Mouse (Mus musculus) hindbrain, postnatal 0 days (tissue): ENCODE measurements around the gene Pcnx2. TPM values are rescaled to one million over a fixed set of nuclear protein-coding genes. Genes with fewer than 3 reads are reported as not detected.
A peak's percentile ranks its signal among the peaks of the same experiment; 100 is the strongest.

Experiments
- ATAC-seq: fragments of 200-750 bp; cut with Nextera tagmentation; 2 replicates; pipeline ENCODE4 v1.8.0; 2017; ENCODE audit warnings: mild to moderate bottlenecking, moderate TSS enrichment, moderate library complexity
- DNase-seq: peaks from one replicate; pipeline ENCODE4 v3.0.0-alpha.2; 2015; ENCODE audit warnings: low spot score
- H3K27ac ChIP-seq: fragments of 300-500 bp; sonication (generic); 2 replicates; pipeline ENCODE4 v1.5.1; 2014; ENCODE audit warnings: mild to moderate bottlenecking
- H3K27me3 ChIP-seq: fragments of 300-500 bp; sonication (generic); 2 replicates; pipeline ENCODE4 v1.6.1; 2014; ENCODE audit warnings: low read length, mixed read lengths; ENCODE audit not compliant: insufficient read depth
- H3K36me3 ChIP-seq: fragments of 300-500 bp; sonication (generic); 2 replicates; pipeline ENCODE4 v1.6.1; 2014; ENCODE audit warnings: low read length, mixed read lengths; ENCODE audit not compliant: insufficient read depth
- H3K4me1 ChIP-seq: fragments of 300-500 bp; sonication (generic); 2 replicates; pipeline ENCODE4 v1.6.1; 2014; ENCODE audit warnings: antibody characterized with exemption, low read length, mixed read lengths; ENCODE audit not compliant: insufficient read depth
- H3K4me2 ChIP-seq: fragments of 300-500 bp; sonication (generic); 2 replicates; pipeline ENCODE4 v1.6.1; 2014; ENCODE audit warnings: low read depth, mild to moderate bottlenecking, low read length, moderate library complexity, mixed read lengths
- H3K4me3 ChIP-seq: fragments of 300-500 bp; sonication (generic); 2 replicates; pipeline ENCODE4 v1.5.1; 2014; ENCODE audit warnings: low read length
- H3K9ac ChIP-seq: fragments of 300-500 bp; sonication (generic); replicated peaks from 2 replicates; pipeline ENCODE4 v1.6.1; 2014; ENCODE audit warnings: mild to moderate bottlenecking, low read length, moderate library complexity, mixed read lengths
- H3K9me3 ChIP-seq: fragments of 300-500 bp; sonication (generic); 2 replicates; pipeline ENCODE4 v1.6.1; 2016; ENCODE audit warnings: low read length, mixed read lengths
- CTCF ChIP-seq: IDR thresholded peaks from 2 replicates; pipeline ENCODE4 v1.5.1; 2016; ENCODE audit warnings: antibody characterized with exemption, control low read depth, low read depth
- WGBS: fragments of 180-500 bp; shearing (Covaris S2); extraction: QIAGEN DNeasy Blood & Tissue Kit; methylation state at CpG from one replicate; pipeline ENCODE4 v1.1.7; 2014; 5-methylcytosine and 5-hydroxymethylcytosine counted together
- polyA plus RNA-seq: library from polyadenylated mRNA; unstranded; fragments of >200 nt; fragmentation: Nextera tagmentation; extraction: Ambion mirVana; gene quantifications from 2 replicates; pipeline ENCODE4 v1.2.1, GENCODE M21; 2015
- total RNA-seq: library from RNA; depleted of rRNA; stranded (reverse); fragments of >200 nt; gene quantifications from 2 replicates; pipeline ENCODE4 v1.2.3, GENCODE M21; 2014; rRNA removed

The Pcnx2 gene
- total and polyA plus RNA-seq, 2 experiments from 2014 or later: 3.0 to 11.8 TPM

- H3K4me2 ChIP-seq: no peak overlapping the region
- 86% methylated on average over 5 of the region's 5 CpGs for WGBS
- H3K36me3 ChIP-seq: no peaks in the 10 kb centered on the region
- 0 out of 2 replicates have a peak, but pooled peaks cover under 1% of the 10 kb centered on the region for H3K4me1 ChIP-seq
- no peaks in the 10 kb centered on the region for H3K9me3 ChIP-seq
- no peak overlapping the region for H3K9ac ChIP-seq
- no peak for TF ChIP-seq CTCF
- H3K27me3 ChIP-seq: no peaks in the 10 kb centered on the region
- no peak overlapping the region for H3K4me3 ChIP-seq
- no peak for ATAC-seq
- no peak for DNase-seq
- no peak overlapping the region for H3K27ac ChIP-seq
These were observed 186.6 kb downstream of the Pcnx2 start for GRCm38 (mm10) chr8:125711514-125711913.

GRCm38 (mm10) chr8:125709171-125709570 is 188.9 kb downstream of the Pcnx2 start:
- no peak for ATAC-seq
- Histone ChIP-seq H3K27me3 (no peaks in the 10 kb centered on the region), H3K9me3 (no peaks in the 10 kb centered on the region), H3K9ac (no peak overlapping the region), H3K36me3 (no peaks in the 10 kb centered on the region), H3K4me2 (no peak overlapping the region), H3K27ac (no peak overlapping the region), H3K4me1 (no peaks in the 10 kb centered on the region), H3K4me3 (no peak overlapping the region)
- no peak for TF ChIP-seq CTCF
- no peak for DNase-seq
- 93% methylated on average over 5 of the region's 5 CpGs for WGBS

DNA sequence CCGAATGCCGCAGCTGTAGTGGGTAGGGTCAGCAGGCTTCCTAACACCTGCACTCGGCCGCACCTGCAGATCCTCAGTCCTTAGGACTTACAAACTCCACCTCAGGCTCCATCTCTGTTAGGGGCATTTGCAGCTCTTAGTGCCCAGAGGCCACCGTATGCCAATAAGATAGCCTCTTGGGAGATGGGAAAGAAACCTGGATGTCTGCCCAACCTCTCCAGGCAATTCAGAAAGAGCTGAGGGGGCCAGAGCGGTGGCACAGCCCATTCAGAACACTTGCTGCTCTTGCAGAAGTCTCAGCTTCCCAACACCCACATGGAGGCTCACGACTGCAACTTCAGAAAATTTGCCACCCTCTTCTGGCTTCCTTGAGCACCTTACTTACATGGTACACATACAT is 192.3 kb downstream of the Pcnx2 start:
- no peak for TF ChIP-seq CTCF
- H3K9ac ChIP-seq: no peak overlapping the region

GRCm38 (mm10) chr8:125704434-125704833 is 193.7 kb downstream of the Pcnx2 start:
- H3K4me2 ChIP-seq: no peak overlapping the region
- no peaks in the 10 kb centered on the region for H3K9me3 ChIP-seq
- no peak overlapping the region for H3K9ac ChIP-seq
- no peaks in the 10 kb centered on the region for H3K36me3 ChIP-seq
- DNase-seq (no peak), ATAC-seq (no peak)
- H3K27ac ChIP-seq: no peak overlapping the region
- H3K27me3 ChIP-seq: no peaks in the 10 kb centered on the region
- 96% methylated on average over 6 of the region's 6 CpGs for WGBS
- no peaks in the 10 kb centered on the region for H3K4me1 ChIP-seq
- no peak for TF ChIP-seq CTCF
- no peak overlapping the region for H3K4me3 ChIP-seq

More for the DNA sequence above, 192.3 kb downstream of the Pcnx2 start:
- Histone ChIP-seq H3K27me3 (no peaks in the 10 kb centered on the region), H3K27ac (no peak overlapping the region), H3K4me3 (no peak overlapping the region), H3K4me1 (no peaks in the 10 kb centered on the region), H3K4me2 (no peak overlapping the region), H3K36me3 (no peaks in the 10 kb centered on the region), H3K9me3 (no peaks in the 10 kb centered on the region)
- DNase-seq (no peak), ATAC-seq (no peak)
- 65% methylated on average over 7 of the region's 7 CpGs for WGBS

- WGBS: 34% methylated on average over 15 of the region's 15 CpGs
- 0 out of 2 replicates have a peak, but pooled peaks have one; percentile 45 for ATAC-seq
- peak; percentile 41 for DNase-seq
- no peak overlapping the region for H3K4me3 ChIP-seq
- no peak overlapping the region for H3K4me2 ChIP-seq
- H3K27ac ChIP-seq: no peak overlapping the region
- H3K4me1 ChIP-seq: no peaks in the 10 kb centered on the region
- H3K9me3 ChIP-seq: 0 out of 2 replicates have a peak, but pooled peaks cover 3% of the 10 kb centered on the region
- no peaks in the 10 kb centered on the region for H3K27me3 ChIP-seq
- TF ChIP-seq CTCF: no peak
- no peaks in the 10 kb centered on the region for H3K36me3 ChIP-seq
- no peak overlapping the region for H3K9ac ChIP-seq
These were observed 195.1 kb downstream of the Pcnx2 start for GRCm38 (mm10) chr8:125702868-125703473.

Other genes starting within 250 kb of the Pcnx2 start
- gene Map10, start 228.5 kb downstream of the Pcnx2 start, total RNA-seq: 9.7 and 13.4 TPM in 2 replicates
- gene Map10, start 228.5 kb downstream of the Pcnx2 start, polyA plus RNA-seq: 5.5 and 6.3 TPM in 2 replicates
- gene Ntpcr, start 168.4 kb downstream of the Pcnx2 start, total RNA-seq: 24.9 and 37.1 TPM in 2 replicates
- 35.1 and 35.2 TPM in 2 replicates for gene Ntpcr, start 168.4 kb downstream of the Pcnx2 start, polyA plus RNA-seq
- 2.2 and 3.7 TPM in 2 replicates for gene Map3k21, start 12.1 kb upstream of the Pcnx2 start, total RNA-seq
- gene Map3k21, start 12.1 kb upstream of the Pcnx2 start, polyA plus RNA-seq: 0.87 and 0.89 TPM in 2 replicates
- 59.6 and 75.5 TPM in 2 replicates for gene Kcnk1, start 96.9 kb upstream of the Pcnx2 start, total RNA-seq
- 38.2 and 39.3 TPM in 2 replicates for gene Kcnk1, start 96.9 kb upstream of the Pcnx2 start, polyA plus RNA-seq